ENCODE assay signal across 50 mouse cellular contexts in the genomic region with DNA sequence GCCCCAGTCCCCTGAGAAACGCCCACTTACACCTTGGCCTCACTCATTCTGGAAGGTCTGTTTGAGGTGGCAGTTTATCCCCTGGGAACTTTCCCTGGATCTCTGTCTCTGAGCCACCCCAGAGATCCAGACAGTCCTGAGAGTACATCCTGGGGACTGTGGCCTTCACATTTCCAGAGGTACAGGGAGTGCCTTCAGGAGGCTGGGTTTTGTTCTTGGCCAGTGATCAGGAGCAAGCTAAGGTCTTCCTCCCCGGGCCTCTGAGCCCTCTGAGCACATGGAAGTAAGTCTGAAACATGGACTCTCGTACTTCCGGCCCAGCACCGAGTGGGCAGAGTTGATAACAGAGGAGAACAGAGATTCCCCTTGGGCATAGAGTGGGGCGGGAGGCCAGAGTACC. TPM values are rescaled to one million over a fixed set of nuclear protein-coding genes. Genes with fewer than 3 reads are reported as not detected.
"Had no signal": no experiment of that assay in that cellular context is flagged by ENCODE, and none has a peak within 500 bp of the region (broad histone marks: within the 10 kb centered on the region; RNA-seq: fewer than 3 reads in every experiment).

No protein-coding gene starts in this region.

- H3K36me3 ChIP-seq: heart, embryonic 13.5 days; heart, embryonic 15.5 days; hindbrain, embryonic 10.5 days; hindbrain, embryonic 12.5 days; hindbrain, embryonic 13.5 days; hindbrain, embryonic 15.5 days; intestine, embryonic 15.5 days; kidney, embryonic 15.5 days had no signal

- H3K4me1 ChIP-seq: hindbrain, embryonic 12.5 days; hindbrain, embryonic 13.5 days; hindbrain, embryonic 15.5 days; intestine, embryonic 15.5 days; kidney, embryonic 15.5 days had no signal

- H3K27me3 ChIP-seq: heart, embryonic 15.5 days; hindbrain, embryonic 12.5 days; hindbrain, embryonic 13.5 days; hindbrain, embryonic 15.5 days; intestine, embryonic 15.5 days; kidney, embryonic 15.5 days had no signal

- H3K27ac ChIP-seq: heart, embryonic 13.5 days; heart, embryonic 15.5 days; hindbrain, embryonic 10.5 days; hindbrain, embryonic 12.5 days; hindbrain, embryonic 13.5 days; hindbrain, embryonic 14.5 days; hindbrain, embryonic 15.5 days; hindbrain, postnatal 0 days; intestine, embryonic 15.5 days; kidney, embryonic 15.5 days; kidney, postnatal 0 days; layer of hippocampus, adult 2 months had no signal

- H3K4me3 ChIP-seq: heart, embryonic 13.5 days; heart, embryonic 15.5 days; hindbrain, embryonic 10.5 days; hindbrain, embryonic 12.5 days; hindbrain, embryonic 13.5 days; hindbrain, embryonic 15.5 days; intestine, embryonic 15.5 days; kidney, embryonic 15.5 days; layer of hippocampus, adult 2 months; left cerebral cortex, adult 2 months had no signal

- ATAC-seq: hindbrain, embryonic 16.5 days; hindbrain, postnatal 0 days; inflammation-experienced regulatory T-cells, adult 6 months; intestine, embryonic 15.5 days; intestine, embryonic 16.5 days; intestine, postnatal 0 days had no signal

- H3K9ac ChIP-seq: heart, embryonic 13.5 days; heart, embryonic 15.5 days; hindbrain, embryonic 12.5 days; hindbrain, embryonic 13.5 days; hindbrain, embryonic 14.5 days; hindbrain, embryonic 15.5 days; intestine, embryonic 15.5 days; kidney, embryonic 15.5 days had no signal

- DNase-seq: heart, postnatal 10 days; heart, postnatal 14 days; heart, postnatal 36 days; heart, postnatal 4 days; kidney, adult 11 months; kidney, adult 18-20 months; kidney, adult 2 months; kidney, adult 8-10 months; kidney, adult 9 months; kidney, postnatal 10 days; kidney, postnatal 14 days; kidney, postnatal 25 days; kidney, postnatal 36 days; kidney, postnatal 4 days; layer of hippocampus, adult 9-11 months; layer of hippocampus, postnatal 36 days had no signal

- H3K9me3 ChIP-seq: heart, embryonic 13.5 days; heart, embryonic 15.5 days; hindbrain, embryonic 10.5 days; hindbrain, embryonic 12.5 days; hindbrain, embryonic 13.5 days; hindbrain, embryonic 15.5 days; intestine, embryonic 15.5 days; kidney, embryonic 15.5 days had no signal

- H3K4me2 ChIP-seq: heart, embryonic 13.5 days; heart, embryonic 15.5 days; hindbrain, embryonic 12.5 days; hindbrain, embryonic 13.5 days; hindbrain, embryonic 14.5 days; hindbrain, embryonic 15.5 days; intestine, embryonic 15.5 days; kidney, embryonic 15.5 days had no signal

RNA-seq across cellular contexts. Expression of gene Edn2, which starts 36.4 kb away (rescaled TPM):
- total RNA-seq: heart, postnatal 10 days; heart, postnatal 14 days; heart, postnatal 25 days; heart, postnatal 36 days; heart, postnatal 4 days; hematopoietic stem cell, adult 5-6 weeks; layer of hippocampus, adult 18-20 months; layer of hippocampus, adult 2 months; layer of hippocampus, adult 8-10 months; layer of hippocampus, postnatal 10 days; layer of hippocampus, postnatal 14 days; layer of hippocampus, postnatal 25 days; layer of hippocampus, postnatal 36 days; left cerebral cortex, adult 18-20 months; left cerebral cortex, adult 2 months had no signal
- polyA plus RNA-seq: hindbrain, embryonic 11.5 days; hindbrain, embryonic 12.5 days; hindbrain, embryonic 14.5 days; hindbrain, embryonic 16.5 days; inflammation-experienced regulatory T-cells, adult 6 months; kidney, adult 2 months; kidney, embryonic 14.5 days; kidney, postnatal 0 days had no signal

RNA-seq across cellular contexts. Expression of gene AL607142.1, which starts 59.9 kb away (rescaled TPM):
- total RNA-seq: heart, postnatal 10 days; heart, postnatal 14 days; heart, postnatal 25 days; heart, postnatal 36 days; heart, postnatal 4 days; hematopoietic stem cell, adult 5-6 weeks; hindbrain, postnatal 0 days; layer of hippocampus, adult 18-20 months; layer of hippocampus, adult 2 months; layer of hippocampus, adult 8-10 months; layer of hippocampus, postnatal 10 days; layer of hippocampus, postnatal 14 days; layer of hippocampus, postnatal 25 days; layer of hippocampus, postnatal 36 days; left cerebral cortex, adult 18-20 months; left cerebral cortex, adult 2 months; left cerebral cortex, adult 8-10 months had no signal
- polyA plus RNA-seq: heart, embryonic 13.5 days; heart, embryonic 14.5 days; heart, embryonic 15.5 days; heart, embryonic 16.5 days; heart, postnatal 0 days; hindbrain, embryonic 10.5 days; hindbrain, embryonic 11.5 days; hindbrain, embryonic 12.5 days; hindbrain, embryonic 13.5 days; hindbrain, embryonic 14.5 days; hindbrain, embryonic 15.5 days; hindbrain, embryonic 16.5 days; hindbrain, postnatal 0 days; inflammation-experienced regulatory T-cells, adult 6 months; intestine, embryonic 14.5 days; intestine, embryonic 15.5 days; intestine, embryonic 16.5 days; intestine, postnatal 0 days; kidney, adult 2 months; kidney, embryonic 14.5 days; kidney, embryonic 15.5 days; kidney, embryonic 16.5 days; kidney, postnatal 0 days; large intestine, adult 2 months had no signal
